Comparison of ENCODE assay signal across 1 mouse cellular context in the genomic region with DNA sequence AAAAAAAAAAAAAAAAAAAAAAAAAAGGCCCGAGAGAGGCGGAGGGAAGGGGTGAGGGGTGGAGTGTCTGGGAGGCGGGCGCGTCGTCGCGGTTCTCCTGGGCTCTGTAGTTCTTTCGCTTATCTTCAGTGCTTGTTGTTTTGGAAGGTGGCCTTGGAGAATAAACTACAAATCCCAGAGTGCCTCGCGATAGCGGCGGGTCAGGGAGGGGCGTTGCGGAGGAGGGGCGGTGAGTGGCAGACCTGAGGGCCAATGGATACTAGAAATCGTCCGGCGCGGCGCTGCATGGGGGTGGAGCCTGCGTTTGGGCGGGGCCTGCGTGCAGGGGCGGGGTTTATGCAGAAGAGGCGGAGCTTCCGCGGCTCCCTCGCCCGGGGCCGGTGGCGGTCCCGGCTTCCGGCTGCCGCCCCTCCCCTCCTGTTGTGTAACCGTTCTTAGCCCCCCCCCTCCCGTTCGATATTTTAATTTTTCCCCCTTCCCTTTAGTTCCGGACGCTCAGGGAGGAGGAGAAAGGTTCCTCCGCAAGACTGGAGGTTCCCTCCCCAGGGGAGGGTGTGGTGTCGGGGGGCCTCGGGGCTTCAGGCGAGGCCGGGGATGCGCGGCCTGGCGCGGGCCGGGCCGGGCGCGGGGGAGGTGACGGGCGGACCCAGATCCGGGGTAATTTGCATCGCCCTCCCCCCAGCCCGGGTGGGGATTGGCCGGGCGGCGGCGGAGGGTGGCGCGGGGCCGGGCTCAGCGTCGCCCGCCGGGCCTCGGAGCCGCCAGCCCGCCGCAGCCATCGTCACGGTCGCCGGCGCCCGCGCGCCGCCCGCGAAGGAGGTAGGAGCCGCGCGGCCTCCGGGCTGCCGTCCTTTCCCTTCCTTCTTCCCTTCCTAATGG.
A peak's percentile ranks its signal among the peaks of the same experiment; 100 is the strongest.
TF ChIP-seq lines count a peak whose summit lies in the region.

No protein-coding gene starts in this region.

TF ChIP-seq in myocyte, 11 proteins besides CTCF, POLR2A, EP300 and RAD21 (continued from another document):
- no peak for TF ChIP-seq TCF12 (IDR thresholded peaks at IDR 0.05; ENCODE audit: insufficient read depth, poor library complexity, severe bottlenecking)
- no peak for TF ChIP-seq MYOG (IDR thresholded peaks at IDR 0.05; ENCODE audit: control insufficient read depth in 1 of 3, insufficient read depth in 1 of 3, insufficient read length in 2 of 3, low read depth in 2 of 3)
- no peak for TF ChIP-seq USF1 (IDR thresholded peaks at IDR 0.05; ENCODE audit: low read depth)
- no peak for TF ChIP-seq MYOD1 (IDR thresholded peaks at IDR 0.05; ENCODE audit: control insufficient read depth in 1 of 3, insufficient read length in 2 of 3, low read depth in 2 of 3)
- no peak for TF ChIP-seq REST (IDR thresholded peaks at IDR 0.05; ENCODE audit: insufficient read depth, insufficient read length)
- peak; percentile 62; the same call in 1 of the 2 replicates for TF ChIP-seq CEBPB (IDR thresholded peaks at IDR 0.05; ENCODE audit: insufficient read depth, poor library complexity, severe bottlenecking)
- TF ChIP-seq SRF (IDR thresholded peaks at IDR 0.05; ENCODE audit: control insufficient read depth, insufficient read length, low read depth), result peak; percentile 74
- no peak for TF ChIP-seq MAX (IDR thresholded peaks at IDR 0.05; ENCODE audit: low read depth)
- TF ChIP-seq E2F4 (IDR thresholded peaks at IDR 0.05; ENCODE audit: insufficient read depth), result no peak
TF ChIP-seq in myocyte: peak in this region for 3.
